Mouse (Mus musculus) skeletal muscle tissue, adult 2 months (tissue): ENCODE results near the gene Gm28635.
"Not testable (repeated sequence)": the region's sequence is repeated elsewhere in the genome, so short reads cannot be mapped to it uniquely, and the experiment has no call there.

ENCODE experiments used
- DNase-seq: peaks from one replicate; pipeline ENCODE4 v3.0.0-alpha.2; 2012; ENCODE audit warnings: low read depth, low spot score

Gm28635 gene

DNA sequence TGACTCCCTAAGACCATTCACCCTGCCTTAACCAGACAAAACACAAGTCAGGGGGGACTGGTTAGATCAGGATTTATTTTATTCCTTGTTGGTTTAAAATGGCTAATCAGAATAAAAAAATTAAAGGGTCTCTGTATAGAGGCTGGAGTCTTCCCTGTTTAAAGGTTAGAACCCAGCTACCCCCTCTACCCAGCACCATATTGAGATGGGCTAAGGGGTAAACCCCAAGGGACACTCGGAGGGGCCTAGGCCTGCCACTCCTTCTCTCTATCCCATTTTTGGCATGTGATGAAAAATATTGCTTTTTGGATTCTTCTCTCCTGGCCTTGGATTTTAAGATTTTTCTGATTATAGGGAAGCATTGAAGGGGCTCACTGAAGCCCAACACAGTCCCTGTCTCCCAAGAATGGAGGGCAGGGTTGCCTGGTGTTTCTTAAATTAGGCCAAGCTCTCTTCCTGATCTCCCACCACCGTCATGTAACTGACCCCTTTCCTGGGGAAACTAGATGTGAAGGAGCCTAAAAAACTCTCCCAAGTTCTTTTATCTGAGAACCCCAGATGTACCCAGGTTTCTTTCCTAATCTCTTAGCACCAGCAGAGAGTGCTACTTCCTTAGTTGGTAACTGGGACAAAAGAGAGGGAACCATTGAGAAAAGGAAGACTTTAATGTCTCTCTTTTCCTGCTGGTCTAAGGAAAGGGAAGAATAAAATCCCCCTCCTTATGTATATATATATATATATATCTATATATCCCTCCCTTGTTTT is 10.4 kb upstream of the Gm28635 start:
- DNase-seq, result no peak

DNA sequence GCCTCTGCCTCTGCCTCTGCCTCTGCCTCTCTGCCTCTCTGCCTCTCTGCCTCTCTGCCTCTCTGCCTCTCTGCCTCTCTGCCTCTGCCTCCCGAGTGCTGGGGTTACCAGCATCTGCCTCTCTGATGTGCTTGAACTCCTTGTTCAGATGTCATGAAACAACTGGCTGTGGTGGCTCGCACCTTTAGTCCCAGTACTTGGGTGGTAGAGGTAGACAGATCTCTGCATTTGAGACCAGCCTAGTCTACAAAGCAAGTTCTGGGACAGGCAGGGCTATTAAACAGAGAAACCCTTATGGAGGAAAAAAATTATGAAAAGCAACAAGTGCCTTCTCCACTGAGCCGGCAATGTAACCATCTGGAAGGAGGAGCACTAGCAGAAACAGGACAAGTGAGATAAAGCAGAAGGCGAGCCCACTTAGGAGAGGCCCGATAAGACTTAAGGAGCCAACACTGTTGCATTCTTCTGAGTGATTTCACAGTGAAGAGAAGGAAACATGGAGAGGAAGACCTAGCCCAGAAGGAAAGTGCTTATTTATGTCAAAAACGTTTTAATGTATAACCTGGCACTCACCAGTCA is 4.9 kb upstream of the Gm28635 start:
- no peak for DNase-seq

DNA sequence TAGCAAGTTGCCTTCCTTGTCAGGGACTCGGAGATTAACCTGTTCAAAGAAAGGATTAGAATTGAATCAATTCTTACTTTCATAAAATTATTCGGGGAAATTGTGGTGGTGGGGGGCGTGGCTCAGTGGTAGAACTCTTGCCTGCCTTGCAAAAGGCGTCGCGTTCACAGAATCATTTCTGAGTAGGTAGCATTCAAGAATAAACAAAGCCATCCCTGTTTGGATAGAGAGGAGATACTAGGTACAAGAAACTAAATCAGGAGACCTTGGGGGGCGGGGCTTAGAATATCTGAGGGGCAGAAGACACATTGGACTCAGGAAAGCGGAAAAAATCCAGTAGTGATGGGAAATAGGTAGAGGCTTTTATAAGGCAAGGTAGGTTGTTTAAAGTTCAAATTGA is 1.2 kb upstream of the Gm28635 start, which contains the start of gene Tmx2:
Tmx2 (minus strand) TSS at position 125 of the 400 bp plus-strand sequence.
- no peak for DNase-seq

DNA sequence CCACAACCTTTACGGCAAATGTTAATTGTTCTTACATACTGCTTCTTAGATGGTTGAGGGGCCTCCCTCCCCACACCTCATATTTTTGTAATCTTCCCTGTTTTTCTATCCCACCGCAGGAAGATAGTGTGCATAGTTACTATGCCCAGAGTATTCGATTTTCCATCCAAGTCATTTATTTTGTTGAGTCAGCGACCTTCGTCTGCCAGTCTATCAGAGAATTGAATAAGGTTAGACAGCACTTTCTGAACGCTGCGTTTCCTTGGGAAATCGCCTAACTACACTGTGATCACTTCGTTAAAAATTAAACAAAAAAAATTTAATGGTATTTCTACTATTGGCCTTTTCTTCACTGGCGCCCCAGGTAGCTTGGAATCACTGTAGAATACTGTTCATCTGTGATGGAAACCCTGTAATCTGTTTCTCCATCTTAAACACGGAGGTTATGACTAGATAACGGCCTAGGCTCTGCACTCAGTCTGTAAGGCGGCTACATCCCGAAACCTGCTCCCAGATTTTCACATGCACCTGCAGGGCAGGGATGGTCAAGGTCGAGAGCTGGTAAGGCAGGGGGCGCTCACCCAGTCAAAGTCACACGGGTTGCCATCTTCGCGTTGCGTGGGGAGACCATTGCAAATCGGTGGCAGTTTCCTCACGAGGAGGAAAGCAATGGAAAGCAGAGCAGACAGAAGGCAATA is 422 bp downstream of the Gm28635 start:
- no peak for DNase-seq

DNA sequence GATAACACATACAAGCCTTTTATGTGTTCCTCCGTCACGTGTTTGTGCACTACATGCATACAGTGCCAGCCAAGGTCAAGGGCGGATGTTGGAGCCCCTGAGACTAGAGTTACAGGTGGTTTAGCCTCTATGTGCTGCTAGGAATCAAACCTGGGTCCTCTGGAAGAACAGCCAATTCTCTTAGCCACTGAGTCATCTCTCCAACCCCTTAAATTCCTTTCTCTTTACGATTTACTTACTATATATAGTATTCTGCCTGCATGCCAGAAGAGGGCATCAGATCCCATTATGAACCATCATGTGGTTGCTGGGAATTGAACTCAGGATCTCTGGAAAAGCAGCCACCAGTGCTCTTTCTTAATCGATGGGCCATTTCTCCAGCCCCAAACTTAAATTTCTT is 6.3 kb downstream of the Gm28635 start:
- not testable (repeated sequence) for DNase-seq

DNA sequence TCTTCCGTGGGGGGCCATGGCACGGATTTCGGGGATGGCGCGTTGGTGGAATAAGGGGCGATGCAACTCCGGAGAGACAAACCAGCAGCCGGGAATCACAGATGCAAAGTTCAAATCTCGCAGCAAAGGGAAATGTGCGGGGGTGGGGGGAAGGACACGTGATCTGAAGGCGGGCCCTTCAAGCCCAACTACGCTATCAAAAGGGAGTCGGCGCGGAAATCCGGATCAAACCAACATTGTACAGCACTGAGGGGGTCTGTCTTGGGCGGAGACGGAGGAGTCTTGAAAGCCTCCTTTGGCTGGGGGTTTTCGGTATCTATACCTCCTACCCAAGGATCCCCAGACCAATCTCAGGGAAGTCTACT is 7.3 kb downstream of the Gm28635 start, which contains the start of gene Selenoh:
Selenoh (minus strand) TSS at position 202 of the 365 bp plus-strand sequence.
- peak; percentile 46 for DNase-seq

DNA sequence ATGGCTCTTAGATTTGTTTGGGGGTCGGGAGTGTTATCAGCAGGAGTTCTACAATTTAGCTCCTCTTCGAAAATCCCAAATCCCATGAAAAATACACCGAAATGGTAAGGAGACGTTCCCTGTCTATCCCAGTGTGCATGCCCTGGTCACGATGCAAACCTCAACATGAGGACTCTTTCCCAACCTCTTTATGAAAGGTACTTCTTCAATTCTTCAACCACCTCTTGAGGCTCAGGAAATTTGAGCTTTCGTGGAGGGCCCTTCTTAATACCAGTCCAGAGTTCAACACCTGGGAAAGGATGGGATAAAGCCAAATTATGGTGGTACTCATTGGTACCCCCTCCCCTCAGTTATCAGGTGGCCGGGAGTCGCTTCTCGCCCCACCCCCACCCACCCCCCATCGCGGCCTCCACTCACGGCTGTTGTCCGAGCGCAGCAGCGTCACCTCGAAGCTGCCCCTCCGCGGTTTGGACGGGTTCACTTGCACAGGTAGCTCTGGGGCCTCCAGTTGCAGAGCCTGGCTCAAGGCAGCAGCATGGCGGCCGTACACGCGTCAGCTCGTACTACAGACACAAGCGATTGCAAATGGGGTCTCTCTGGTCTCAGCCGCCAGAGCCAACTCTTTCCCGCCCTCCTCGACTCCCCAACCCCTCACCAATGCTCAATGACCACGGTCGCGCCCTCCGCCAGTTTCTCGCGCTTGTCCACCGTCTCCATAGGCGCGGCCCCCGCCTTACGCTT is 7.8 kb downstream of the Gm28635 start:
- DNase-seq, result no peak

DNA sequence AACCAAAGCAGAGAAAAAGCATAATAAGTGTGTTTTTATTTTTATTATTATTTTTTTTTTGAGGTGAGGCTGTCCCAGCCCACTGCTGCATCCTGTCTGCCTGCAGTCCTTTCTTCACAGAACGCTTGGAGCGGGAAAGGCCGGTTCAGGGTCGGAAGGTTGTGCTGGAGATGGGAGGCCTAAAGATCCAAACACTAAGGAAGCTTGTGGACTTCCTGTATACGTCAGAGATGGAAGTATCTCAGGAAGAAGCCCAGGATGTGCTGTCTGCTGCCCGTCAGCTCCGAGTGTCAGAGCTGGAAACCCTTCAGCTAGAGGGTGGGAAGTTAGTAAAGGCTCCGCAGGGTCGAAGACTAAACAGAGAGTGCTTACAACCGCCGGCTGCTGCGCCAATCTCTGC is 11.8 kb downstream of the Gm28635 start:
- no peak for DNase-seq

DNA sequence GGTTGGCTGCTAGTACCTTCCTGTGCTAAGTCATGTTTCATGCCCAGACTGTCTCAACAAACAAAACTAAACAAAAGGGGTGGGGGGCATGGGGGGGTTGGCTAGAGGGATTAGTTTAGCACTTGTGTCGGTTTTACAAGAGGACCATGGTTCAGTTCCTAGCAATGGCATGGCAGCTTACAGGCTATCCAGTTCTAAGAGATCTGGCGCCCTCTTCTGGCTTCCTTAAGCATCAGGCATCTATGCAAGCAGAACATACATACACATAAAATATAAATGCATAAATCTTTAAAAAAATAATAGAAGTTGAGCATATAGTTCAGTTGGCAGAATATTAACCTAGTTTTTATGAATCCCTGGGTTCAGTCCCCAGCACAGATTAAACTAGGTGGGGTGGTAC is 15.0 kb downstream of the Gm28635 start:
- no peak for DNase-seq

DNA sequence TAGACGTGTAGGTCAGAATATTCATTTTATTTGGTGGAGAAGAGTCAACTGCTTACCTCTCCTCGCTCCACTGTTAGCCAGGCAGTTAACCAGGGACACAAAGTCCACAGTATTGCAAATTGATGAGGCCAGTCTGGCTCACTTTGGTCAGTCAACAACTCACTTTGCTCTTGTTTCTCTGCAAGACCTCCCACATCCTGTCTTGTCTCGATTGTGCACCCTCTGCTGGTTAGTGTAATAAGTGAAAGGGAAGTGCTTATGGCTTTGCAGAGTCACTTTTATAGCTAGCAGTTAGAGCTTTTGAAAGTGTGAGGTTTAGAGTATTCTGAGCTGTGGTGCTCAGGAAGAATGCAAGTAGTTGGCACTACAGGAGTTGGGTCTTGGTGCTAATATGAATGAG is 17.6 kb downstream of the Gm28635 start:
- DNase-seq, result peak; percentile 38

DNA sequence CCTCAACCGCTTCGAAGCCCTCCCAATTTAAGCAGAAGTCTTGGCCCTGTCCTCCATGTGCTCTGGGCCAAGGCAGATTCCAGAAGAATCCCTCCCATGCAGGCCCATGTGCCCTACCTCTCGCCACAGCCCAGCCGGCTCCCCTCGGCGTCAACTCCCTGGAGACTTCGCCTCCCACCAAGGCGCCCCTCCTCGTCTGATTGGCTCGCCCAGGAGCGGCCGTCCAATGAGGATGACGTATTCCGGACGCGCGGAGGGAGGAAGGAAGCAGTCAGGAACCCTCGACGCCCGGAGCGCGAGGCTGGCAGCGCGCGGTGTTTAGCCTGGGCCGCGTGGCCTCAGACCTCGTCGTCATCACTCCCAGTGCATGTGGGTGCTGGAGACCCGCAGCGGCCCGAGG is 19.0 kb downstream of the Gm28635 start, which contains the start of gene Btbd18:
Btbd18 (plus strand) TSS at position 274 of the 400 bp plus-strand sequence.
- no peak for DNase-seq

DNA sequence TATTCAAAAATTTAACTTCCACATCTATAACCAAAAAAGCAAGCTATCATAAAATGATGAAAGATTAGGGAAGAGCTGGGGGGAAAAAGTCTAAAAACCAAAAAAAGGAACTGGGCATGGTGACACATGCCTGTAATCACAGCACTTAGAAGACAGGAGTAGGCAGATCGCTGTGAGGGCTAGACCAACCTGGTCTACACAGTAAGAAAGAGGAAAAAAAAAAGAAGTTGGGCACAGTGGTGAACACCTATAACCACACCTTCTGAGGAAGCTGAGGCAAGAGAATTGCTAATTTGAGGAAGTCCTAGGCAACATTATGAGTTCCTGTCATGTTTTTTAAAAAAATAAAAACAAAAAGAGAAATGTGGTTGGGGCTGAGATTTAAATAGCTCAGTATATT is 22.0 kb downstream of the Gm28635 start:
- no peak for DNase-seq

DNA sequence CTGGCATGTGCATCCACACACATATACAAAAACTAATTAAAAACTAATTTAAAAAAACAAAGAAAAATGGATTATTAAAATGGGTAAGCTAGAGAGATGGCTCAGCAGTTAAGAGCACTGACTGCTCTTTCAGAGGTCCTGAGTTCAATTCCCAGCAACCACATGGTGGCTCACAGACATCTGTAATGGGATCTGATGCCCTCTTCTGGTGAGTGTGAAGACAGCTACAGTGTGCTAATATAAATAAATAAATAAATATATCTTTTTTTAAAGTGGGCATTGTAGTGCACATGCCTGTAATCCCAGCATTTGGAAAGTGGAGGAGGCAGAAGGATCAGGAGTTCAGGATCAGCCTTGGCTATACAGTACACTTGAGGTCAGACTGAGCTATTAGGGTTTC is 24.5 kb downstream of the Gm28635 start:
- DNase-seq, result no peak

DNA sequence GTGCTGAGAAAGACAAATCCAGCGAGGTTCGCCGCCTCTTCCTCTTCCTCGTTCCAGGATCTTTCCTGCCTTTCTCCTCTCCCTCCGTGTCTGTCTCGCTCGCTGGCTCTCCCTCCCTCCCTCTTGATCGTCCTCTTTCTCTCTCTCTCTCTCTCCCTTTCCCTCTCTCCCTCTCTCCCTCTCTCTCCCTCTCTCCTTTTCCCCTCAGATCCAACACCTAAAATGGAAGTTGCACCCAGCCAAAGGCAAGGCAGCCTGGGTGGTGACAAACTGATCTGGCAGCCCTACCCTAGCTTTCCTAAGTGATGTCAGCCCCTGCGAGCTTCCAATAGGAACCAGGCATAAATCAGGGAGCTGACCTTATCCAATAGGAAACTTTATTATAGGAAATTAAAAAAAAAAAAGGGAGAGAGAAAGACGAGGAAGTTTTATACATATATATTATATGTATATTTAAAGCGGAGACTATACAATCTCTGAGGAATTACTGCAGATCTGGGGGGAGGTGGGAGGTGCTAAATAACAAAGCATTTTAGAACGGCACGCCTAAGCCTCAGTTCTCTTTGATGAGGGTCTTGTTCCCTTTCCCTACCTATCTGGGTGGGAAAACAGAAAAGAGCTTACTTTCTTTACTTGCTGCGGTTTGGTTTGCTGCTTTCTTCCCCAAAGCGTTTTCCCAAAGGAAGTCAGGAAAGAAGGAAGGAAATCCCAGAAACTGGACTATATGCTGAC is 27.2 kb downstream of the Gm28635 start, which contains the start of gene Ctnnd1:
Ctnnd1 (minus strand) TSS at position 302 of the 732 bp plus-strand sequence.
- DNase-seq, result peak; percentile 96

DNA sequence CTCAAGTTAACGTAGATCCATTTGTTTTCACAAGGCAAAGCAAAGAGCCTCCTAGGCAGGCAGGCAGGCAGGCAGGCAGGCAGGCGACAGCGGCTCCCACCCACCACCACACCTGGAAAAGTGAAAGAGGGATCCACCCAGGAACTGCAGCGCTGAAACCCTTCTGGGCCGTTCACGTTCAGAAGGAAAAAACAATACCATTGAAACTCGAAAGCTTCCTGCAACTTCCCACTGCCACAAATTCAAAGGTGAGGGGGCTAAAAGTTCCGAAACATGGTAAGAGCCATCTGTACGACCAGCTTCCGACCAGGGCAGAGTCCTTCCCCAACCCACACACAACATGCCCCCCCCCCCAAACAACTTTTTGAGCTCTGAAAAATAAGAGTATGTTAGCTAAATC is 28.2 kb downstream of the Gm28635 start:
- no peak for DNase-seq

DNA sequence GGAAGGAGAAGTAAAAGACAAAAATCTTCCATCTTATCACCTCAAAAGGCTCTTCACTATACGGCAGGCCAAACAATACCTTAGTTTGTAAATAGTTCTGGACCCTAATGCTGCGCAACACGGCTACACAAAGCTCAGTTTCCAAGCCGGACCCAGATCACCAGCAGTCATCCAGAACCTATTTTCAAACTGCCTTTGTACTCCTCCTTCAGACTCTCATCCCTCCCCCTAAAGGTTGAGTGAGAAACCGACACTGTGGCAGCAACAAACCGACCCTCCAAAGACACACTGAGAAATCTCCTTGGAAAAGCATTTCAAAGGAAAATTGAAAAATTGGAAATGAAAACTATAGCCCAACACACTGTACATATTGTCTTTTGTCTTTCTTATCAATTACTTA is 29.5 kb downstream of the Gm28635 start:
- DNase-seq, result no peak

DNA sequence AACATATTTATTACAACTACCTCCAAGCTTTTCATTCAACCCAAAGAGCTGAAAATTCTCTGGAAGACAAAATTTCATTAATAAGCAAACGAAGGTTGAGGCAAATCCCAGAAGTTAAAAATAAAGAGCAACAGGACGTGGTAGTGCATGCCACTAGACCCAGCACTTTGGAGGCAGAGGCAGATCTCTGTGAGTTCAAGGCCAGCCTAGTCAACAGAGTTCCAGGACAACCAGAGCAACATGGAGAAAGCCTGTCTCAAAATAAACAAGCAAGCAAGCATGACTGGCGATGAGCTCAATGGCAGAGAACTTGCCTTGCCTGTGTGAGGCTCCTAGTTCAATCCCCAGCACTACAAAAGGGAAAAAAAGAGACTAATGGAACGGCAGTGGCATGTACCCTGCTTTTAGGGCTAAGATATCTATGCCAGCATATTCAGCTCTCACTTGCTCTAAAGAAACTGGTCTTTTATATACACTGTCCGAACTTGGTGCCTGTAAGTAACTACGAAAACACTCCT is 30.7 kb downstream of the Gm28635 start:
- DNase-seq, result no peak

DNA sequence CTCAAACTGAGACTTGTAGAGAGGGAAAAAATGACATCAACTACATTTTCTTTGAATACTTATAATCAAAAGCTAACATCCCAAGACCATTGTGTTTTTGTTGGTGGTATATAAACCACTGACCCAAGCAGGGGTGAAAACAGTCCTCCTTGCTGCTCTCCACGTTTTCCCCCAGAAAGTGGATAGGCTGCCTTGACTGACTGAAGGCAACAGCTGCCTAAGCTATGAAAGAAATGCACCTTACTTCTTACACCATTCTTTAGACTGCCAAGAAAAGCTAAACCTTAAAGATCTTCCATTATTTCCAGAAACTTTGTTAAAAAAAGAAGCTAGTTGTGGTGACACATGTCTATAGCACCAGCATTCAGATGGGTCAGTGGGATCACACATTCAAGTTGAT is 31.7 kb downstream of the Gm28635 start:
- DNase-seq, result no peak

DNA sequence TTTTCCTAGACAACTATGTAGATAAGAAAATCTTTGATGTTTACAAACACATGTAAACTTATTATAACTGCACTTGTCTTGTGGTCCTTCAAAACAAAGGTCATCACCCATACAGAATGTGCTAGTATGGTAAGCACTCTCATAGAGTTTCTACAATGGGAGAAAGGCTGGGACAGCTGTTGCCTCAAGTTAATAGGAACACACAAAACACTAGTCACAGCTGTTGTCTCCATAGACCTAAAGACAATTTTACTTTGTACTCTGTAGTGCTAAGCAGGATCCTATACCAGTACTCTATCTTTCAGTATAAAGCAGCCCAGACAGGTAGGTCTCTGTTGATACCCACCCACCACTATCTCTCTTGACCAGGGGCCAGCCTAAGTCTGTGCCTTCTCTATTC is 37.0 kb downstream of the Gm28635 start:
- no peak for DNase-seq

DNA sequence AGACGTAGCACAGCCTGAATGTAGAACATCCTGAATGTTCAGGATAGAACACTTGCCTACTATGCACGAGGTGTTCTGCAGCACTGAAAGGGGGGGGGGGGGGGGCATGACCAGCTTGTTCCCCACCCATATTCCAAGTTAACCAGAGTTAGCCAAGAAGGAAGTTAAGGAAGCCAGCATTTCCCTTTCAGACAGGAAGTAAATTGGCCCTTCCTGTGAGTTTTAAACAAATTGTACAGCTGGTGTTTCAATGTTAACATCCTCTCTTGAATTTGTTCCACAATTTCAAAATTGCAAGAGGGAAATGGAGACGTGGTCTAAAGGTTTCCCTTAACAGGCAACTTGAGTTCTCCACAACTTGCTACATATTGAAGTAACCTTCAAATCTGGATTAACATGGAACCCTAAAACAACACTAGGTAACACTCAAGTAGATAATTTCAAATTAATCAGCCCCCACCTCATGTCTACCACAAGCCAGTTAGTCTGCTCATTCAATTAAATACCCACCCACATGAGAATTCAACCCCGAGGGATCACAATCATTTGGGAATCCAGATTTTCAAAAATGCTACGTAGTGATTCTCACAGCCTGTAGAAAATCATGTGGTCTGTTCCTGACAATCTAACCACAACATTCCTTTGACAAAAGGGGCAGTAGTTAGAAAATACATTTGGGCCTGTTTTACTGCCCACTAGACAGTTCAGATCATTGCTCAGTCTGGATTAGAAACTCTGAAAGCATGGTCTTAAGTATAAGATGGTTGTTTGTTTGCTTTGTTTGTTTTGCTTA is 39.2 kb downstream of the Gm28635 start:
- no peak for DNase-seq
